Mouse (Mus musculus): ENCODE results near the gene Zfyve27.

Gene Zfyve27

GRCm38 (mm10) chr19:42163764-42164163 is at the start of gene Zfyve27:
Gene Zfyve27 (plus strand): TSS chr19:42163951.
- DNase-seq (ENCODE audit: low spot score in 2 of 2) = no peak

DNA sequence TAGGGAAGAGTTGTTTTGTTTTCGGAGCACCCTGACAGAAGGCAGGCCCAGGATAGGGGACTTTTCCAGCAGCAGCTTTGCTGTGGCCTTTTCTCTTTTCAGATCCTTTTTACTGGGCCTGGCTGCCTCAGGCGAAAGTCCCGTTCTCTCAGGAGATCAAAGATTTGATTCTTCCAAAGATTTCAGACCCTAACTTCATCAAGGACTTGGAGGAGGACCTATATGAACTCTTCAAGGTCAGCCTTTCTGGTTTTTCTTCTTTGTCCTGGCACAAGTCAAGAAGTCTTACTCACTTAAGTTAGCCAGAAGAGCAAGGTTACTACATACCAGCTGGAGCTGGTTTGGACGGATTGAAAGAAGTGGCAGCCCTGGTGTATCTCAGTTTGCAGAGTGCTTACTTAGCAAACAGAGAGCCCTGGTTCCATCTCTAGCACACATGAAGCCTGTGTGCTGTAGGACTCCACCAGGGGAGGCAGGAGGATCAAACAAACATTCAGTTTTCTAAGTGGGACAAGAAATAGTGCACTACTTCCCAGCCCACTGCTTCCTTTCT is 47.9 kb upstream of the Zfyve27 start:
- DNase-seq (ENCODE audit: low spot score in 2 of 2) = no peak

DNA sequence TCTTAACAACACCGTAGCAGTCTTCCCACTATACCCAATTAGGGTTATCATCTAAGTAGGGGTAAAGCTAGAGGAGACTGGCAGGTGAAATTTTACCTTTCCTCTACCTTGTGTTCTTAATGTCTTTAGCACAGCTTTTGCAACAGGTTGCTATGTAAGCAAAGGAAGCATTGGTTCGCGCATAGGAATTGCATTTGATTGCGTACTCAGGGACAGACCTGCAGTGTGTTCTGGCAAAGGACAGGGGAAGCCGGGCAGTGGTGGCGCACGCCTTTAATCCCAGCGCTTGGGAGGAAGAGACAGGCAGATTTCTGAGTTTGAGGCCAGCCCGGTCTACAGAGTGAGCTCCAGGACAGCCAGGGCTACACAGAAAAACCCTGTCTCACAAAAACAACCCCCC is 45.6 kb upstream of the Zfyve27 start:
- no peak for DNase-seq (ENCODE audit: low spot score in 2 of 2)

DNA sequence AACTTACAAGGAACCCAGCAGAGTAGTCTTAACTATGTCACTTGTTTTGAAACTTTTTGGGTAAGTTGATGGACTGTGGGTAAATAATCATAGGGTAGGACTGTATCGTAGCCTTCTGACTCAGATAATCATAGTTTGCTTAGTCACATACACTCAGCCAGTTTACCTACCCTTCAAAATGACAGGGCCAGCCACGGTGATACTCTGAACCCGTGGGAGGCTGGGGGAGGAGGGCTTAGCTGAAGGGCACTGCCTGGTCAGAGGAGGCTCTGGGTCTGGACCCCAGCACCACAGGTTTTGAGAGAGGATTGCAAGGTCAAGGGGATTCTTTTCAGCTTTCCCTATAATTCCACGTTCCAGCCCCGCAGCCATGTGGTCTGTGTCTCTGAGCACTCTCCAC is 45.2 kb upstream of the Zfyve27 start:
- DNase-seq (ENCODE audit: low spot score in 2 of 2) = no peak

DNA sequence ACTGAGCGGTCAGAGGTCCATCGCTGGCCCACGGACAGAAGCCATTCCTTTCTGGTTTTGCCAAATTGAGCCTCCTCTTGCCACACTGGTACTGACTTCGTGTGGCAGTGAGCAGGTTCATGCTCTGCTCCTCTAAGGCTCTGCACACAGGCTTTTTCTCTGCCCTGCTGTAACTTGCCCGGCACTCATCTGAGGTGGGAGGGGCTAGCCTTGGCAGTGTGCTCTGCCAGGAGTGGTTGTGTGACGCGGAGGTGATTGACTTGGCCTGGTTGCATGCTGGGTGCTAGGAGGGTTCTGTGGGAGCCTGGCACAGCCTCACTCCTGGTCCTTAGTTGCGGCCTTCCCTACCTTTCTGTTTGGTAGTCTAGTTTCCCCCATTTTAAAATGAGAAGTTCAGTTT is 43.3 kb upstream of the Zfyve27 start:
- DNase-seq (ENCODE audit: low spot score in 2 of 2) = no peak

DNA sequence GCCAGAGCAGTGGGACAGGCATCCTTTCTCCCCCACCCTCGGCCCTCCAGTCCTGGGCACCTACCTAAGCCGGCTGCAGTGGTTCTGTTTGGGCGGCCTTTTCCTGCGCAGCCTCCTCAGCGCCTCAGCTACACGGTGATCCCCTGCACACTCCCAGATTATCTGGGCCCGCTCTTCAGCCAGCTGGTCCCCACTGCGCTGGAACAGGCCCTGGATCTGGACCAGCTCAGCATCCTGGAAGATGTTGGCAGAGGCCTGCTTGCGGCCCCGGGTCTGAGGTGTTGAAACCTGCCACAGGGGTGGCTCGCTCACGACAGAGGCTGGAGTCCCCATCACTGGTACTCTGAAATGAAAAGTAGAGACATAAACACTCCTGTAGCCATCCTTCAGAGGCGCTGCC is 39.1 kb upstream of the Zfyve27 start:
- no peak for DNase-seq (ENCODE audit: low spot score in 2 of 2)

DNA sequence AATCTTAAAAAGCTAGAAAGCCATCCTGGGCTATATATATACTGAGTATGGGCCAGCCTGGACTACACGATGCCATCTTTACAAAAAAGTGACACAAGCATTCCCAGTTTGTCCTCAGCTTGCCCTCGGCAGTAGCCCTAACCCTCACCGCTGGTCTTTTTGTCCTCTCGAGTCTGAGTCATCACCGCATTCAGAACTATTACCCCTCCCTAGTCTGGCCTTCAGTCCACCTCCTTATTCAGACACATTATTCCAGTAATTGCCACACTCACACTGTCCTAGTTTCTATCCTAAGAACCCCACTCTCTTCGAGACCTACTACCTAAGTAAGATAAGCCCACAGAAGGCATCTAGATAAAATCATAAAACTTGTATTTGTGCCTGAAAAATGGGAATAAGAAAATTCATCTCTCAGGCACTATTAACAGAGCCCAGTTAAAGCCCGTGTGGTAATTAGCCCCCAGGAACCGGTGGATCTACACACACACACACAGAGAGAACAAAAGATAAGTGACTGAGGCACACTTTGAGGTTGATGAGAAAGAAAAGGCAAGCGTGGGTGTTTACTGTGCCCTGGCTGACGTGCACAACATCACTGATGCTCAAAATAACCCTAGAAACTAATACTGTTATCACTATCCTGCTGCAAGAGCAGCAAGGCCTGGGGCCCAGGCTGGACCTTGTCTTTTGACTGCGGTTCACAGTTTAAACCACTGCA is 38.1 kb upstream of the Zfyve27 start:
- DNase-seq (ENCODE audit: low spot score in 2 of 2) = no peak

GRCm38 (mm10) chr19:42126219-42126605 is 37.5 kb upstream of the Zfyve27 start:
- DNase-seq (ENCODE audit: low spot score in 2 of 2) = no peak

GRCm38 (mm10) chr19:42127024-42127423 is 36.7 kb upstream of the Zfyve27 start:
- DNase-seq (ENCODE audit: low spot score in 2 of 2) = no peak

DNA sequence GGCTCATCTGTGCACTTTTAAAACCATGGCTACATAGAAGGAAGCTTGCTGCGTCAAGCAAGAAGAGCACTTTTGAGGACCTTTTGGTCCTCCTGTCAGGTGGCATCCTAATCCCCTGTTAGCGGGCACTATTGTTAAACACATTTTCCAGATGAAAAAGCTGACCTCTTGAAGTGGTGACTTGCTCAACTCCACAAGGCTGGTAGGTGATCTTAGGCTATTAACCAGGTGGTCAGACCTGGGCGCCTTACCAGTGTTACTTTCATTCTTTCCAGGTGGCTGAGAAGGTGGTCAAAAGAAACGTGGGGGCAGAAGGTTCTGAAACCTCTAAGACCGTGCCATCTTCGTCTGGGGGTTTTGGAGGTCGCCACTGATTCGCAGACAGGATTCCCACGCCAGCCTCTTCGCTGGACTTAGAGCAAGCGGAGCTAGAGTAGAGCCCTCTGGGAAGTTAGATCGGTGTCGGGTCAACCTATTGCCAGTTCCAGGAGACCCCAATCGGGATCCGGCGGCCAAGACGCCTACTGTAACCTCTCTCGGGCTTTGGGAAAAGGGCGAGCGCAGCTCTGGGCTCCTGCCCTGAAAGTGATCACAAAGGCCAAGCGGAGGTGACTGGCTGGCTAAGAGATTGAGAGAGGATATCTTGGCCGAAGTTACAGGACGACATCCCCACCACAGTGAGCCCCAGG is 35.6 kb upstream of the Zfyve27 start:
- no peak for DNase-seq (ENCODE audit: low spot score in 2 of 2)

GRCm38 (mm10) chr19:42128787-42129508 is 34.8 kb upstream of the Zfyve27 start, which contains the start of gene Avpi1:
Gene Avpi1 (minus strand): TSS chr19:42129059.
- DNase-seq (ENCODE audit: low spot score in 2 of 2) = peak; percentile 94 to 95

DNA sequence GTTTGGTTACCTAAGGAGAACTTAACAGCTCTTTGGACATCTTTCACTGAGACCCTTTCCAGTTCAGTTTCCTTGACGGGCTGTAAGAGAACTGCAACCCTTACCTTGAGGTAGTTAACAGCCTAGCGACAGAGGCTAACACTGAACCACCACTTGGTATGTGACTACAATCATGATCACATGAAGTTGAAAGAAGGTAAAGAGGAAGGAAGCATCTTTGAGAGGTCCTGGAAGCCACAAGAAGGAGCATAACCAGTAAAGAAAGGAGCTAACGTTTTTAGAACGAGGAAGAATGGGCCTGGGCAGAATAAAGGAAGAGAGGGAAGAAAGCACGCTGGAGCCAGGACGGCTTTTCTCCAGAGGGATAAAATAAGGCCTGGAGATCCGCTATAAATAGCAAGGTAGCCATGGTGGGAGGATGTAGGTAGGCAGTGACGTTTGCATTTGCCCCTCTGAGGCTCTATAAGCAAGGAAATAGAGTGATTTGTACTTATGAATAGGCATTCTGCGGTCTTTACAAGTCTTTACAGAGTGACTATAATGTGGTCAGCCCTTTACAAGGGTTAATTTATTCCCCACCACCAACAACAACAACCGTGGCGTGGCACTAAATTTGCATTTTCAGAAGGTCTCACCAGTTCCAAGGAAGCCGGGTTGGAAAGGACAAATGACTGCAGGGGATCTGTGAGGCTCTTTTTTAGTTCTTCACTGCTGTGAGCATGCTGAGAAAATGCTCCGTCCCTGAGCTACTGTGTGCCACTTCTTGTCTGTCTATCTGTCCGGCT is 34.0 kb upstream of the Zfyve27 start:
- no peak for DNase-seq (ENCODE audit: low spot score in 2 of 2)

DNA sequence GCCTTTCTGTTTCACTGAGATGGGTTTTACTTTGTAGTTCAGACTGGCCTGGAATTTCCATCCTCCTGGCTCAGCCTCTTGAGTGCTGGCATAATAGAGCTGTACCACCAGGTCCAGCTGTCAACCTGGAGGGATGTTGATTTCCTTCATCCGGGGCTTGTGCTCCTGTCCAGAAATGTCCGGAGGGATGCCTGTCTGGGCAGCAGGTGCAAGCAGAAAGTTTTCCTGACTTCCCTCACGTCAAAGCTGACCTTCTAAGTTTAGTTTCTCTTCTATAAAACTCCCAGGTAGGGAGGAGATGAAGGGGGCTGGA is 33.5 kb upstream of the Zfyve27 start:
- DNase-seq (ENCODE audit: low spot score in 2 of 2) = no peak

GRCm38 (mm10) chr19:42131101-42131500 is 32.6 kb upstream of the Zfyve27 start:
- DNase-seq (ENCODE audit: low spot score in 2 of 2) = no peak

DNA sequence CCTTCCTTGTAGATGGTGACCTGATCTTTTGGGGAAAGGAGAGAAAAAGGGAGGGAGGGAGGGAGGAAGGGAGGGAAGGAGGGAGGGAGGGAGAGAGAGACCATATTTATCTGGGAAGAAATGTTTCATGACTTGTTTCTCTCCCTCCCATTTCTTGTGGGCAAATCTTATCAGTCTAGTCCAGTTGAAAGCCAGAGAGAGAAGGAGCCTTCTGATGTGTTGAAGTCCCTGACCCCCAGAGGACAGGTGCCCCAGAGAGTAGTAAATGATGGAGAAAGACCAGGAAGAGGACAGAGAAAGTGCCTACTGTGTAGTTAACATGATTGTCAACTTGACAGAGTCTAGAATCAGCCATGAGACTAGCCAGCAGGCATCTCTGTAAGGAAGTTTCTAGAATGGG is 28.7 kb upstream of the Zfyve27 start:
- no peak for DNase-seq (ENCODE audit: low spot score in 2 of 2)

- no peak for DNase-seq (ENCODE audit: low spot score in 2 of 2)
Measured at GRCm38 (mm10) chr19:42136126-42136525, 27.6 kb upstream of the Zfyve27 start.

DNA sequence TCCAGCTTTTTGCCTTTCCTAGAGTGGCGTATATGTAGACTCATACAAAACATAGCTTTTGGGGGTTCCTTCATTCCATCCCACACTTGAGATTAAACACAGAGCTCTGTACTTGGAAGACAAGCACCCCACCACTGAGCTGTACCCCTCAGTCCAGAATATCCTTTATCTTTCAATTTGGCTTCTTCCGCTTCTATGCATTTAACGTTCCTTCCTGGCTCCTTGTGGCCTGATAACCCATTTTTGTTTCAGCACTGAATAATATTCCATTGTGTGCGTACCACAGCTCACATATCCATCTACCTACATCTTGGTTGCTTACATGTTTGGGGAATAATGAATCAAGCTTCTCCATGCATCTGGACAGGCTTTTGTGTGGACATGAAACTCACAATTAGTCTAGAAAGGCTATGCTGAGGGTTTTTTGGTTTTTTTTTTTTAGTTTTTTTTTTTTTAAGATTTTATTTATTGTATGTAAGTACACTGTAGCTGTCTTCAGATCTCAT is 26.5 kb upstream of the Zfyve27 start:
- DNase-seq (ENCODE audit: low spot score in 2 of 2) = no peak

- DNase-seq (ENCODE audit: low spot score in 2 of 2) = no peak
Measured at GRCm38 (mm10) chr19:42138517-42139285, 25.1 kb upstream of the Zfyve27 start.

DNA sequence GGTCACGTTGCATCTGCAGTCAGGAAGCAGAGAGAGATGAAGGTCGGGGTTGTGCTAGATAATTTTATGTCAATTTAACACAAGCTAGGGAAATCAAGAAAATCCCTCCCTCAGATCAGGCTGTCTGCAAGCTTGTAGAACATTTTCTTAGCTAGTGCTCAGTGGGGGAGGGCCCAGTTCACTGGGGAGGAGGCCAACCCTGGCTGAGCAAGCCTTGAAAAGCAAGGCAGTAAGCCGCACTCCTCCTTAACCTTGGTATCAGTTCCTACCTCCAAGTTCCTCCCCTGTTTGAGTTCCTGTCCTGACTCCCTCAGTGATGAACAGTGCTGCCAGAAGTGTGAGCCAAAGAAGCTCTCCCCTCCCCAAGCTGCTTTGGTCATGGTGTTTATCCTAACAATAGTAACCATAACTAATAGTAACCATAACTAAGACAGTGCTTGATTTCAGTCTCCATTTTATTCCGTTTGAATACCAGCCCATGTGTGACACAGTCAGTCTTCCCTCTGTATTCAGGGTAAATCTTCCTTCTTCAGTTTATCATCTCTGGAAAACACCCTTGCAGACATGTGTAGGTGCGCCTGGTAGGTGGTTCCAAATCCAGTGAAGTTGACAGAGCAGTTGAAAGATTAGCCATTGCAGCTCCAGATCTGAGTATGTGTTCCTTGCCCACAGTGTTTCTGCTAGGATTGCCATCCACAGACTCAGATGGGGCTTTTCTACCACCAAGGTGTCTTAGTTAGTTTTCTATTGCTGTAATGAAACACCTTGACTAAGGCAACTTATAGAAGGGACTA is 23.8 kb upstream of the Zfyve27 start:
- DNase-seq (ENCODE audit: low spot score in 2 of 2) = no peak

DNA sequence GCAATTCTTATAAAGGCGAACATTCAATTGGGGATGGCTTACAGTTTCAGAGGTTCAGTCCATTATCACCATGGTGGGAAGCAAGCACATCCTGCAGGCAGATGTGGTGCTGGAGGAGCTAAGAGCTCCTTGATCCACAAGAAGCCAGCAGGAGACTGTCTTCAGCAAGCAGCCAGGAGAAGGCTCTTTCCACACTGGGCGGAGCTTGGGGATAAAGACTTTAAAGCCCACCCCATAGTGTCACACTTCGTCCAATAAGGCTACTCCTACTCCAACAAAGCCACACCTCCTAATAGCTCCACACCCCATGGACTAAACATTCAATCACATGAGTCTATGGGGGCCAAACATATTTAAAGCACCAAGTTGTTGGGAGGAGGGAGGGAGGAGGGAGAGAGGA is 21.8 kb upstream of the Zfyve27 start:
- DNase-seq (ENCODE audit: low spot score in 2 of 2) = no peak
